Comparison of ENCODE assay signal across 9 mouse cellular contexts in genomic region chr4:104209081-104209480, GRCm38 (mm10).
DNase-seq lines count a peak whose midpoint lies in the region; ATAC-seq and TF ChIP-seq lines count a peak whose summit lies in the region.
"Had no signal": no experiment of that assay in that cellular context is flagged by ENCODE, and none has a peak within 500 bp of the region (broad histone marks: within the 10 kb centered on the region; RNA-seq: fewer than 3 reads in every experiment).

No protein-coding gene starts in this region.

- ATAC-seq in hindbrain, embryonic 12.5 days (ENCODE audit: low FRiP score): no peak

- no peak overlapping the region for H3K27ac ChIP-seq in hindbrain, embryonic 10.5 days
- H3K27ac ChIP-seq in hindbrain, embryonic 12.5 days: no peak overlapping the region
- H3K27ac ChIP-seq in testis, adult 2 months (ENCODE audit: control insufficient read depth, insufficient read depth, low read depth, low read length): no peak overlapping the region
- H3K27ac ChIP-seq: heart, embryonic 13.5 days had no signal

- H3K9me3 ChIP-seq in hindbrain, embryonic 10.5 days: 0 out of 2 replicates have a peak, but pooled peaks cover 5% of the 10 kb centered on the region
- H3K9me3 ChIP-seq in hindbrain, embryonic 12.5 days (replicated peaks): no peaks in the 10 kb centered on the region
- H3K9me3 ChIP-seq: heart, embryonic 13.5 days had no signal

- H3K4me3 ChIP-seq in hindbrain, embryonic 10.5 days: no peak overlapping the region
- no peak overlapping the region for H3K4me3 ChIP-seq in hindbrain, embryonic 12.5 days
- no peak overlapping the region for H3K4me3 ChIP-seq in testis, adult 2 months (ENCODE audit: control insufficient read depth, low read depth, low read length)
- H3K4me3 ChIP-seq: heart, embryonic 13.5 days had no signal

- H3K36me3 ChIP-seq in hindbrain, embryonic 10.5 days: no peaks in the 10 kb centered on the region
- H3K36me3 ChIP-seq in hindbrain, embryonic 12.5 days: no peaks in the 10 kb centered on the region
- no peaks in the 10 kb centered on the region for H3K36me3 ChIP-seq in testis, adult 2 months (ENCODE audit: control insufficient read depth, insufficient read depth, low read length)
- H3K36me3 ChIP-seq: heart, embryonic 13.5 days had no signal

- TF ChIP-seq CTCF in testis, adult 2 months (IDR thresholded peaks at IDR 0.05; ENCODE audit: control insufficient read depth, insufficient read depth, insufficient replicate concordance, low read depth, low read length): peak; percentile 44; the same call in 1 of the 2 replicates

- peak; percentile 54 for DNase-seq in hindbrain, embryonic 10.5 days (ENCODE audit: low spot score)
- DNase-seq in urinary bladder, postnatal 25 days (ENCODE audit: low spot score): peak; percentile 38
- no peak for DNase-seq in urinary bladder, adult 2 months (ENCODE audit: low spot score)
- DNase-seq in kidney, postnatal 36 days: peak; percentile 9 to 70
- no peak for DNase-seq in urinary bladder, postnatal 10 days (ENCODE audit: low spot score)
- DNase-seq in thymus, postnatal 36 days: no peak

- no peak overlapping the region for H3K4me2 ChIP-seq in hindbrain, embryonic 12.5 days (replicated peaks)
- H3K4me2 ChIP-seq: heart, embryonic 13.5 days had no signal

- 40% methylated on average over 2 of the region's 2 CpGs for WGBS in hindbrain, embryonic 10.5 days
- WGBS in hindbrain, embryonic 12.5 days: 25% methylated on average over 2 of the region's 2 CpGs

- no peak for TF ChIP-seq POLR2A in testis, adult 2 months (IDR thresholded peaks at IDR 0.05; ENCODE audit: control insufficient read depth, low read depth, low read length)

- H3K4me1 ChIP-seq in hindbrain, embryonic 10.5 days (replicated peaks): no peaks in the 10 kb centered on the region
- H3K4me1 ChIP-seq in hindbrain, embryonic 12.5 days: peaks cover 7% of the 10 kb centered on the region
- H3K4me1 ChIP-seq in testis, adult 2 months (ENCODE audit: control insufficient read depth, insufficient read depth, low read length): no peaks in the 10 kb centered on the region

- no peak overlapping the region for H3K9ac ChIP-seq in hindbrain, embryonic 12.5 days
- H3K9ac ChIP-seq: heart, embryonic 13.5 days had no signal

- H3K27me3 ChIP-seq in hindbrain, embryonic 10.5 days (ENCODE audit: insufficient read depth, poor library complexity, severe bottlenecking): no peaks in the 10 kb centered on the region
- H3K27me3 ChIP-seq in hindbrain, embryonic 12.5 days: no peaks in the 10 kb centered on the region
- no peaks in the 10 kb centered on the region for H3K27me3 ChIP-seq in testis, adult 2 months (ENCODE audit: control insufficient read depth, insufficient read depth, low read length)
- H3K27me3 ChIP-seq: heart, embryonic 13.5 days had no signal

Comparison
In these comparisons a context has a peak if more than half of its experiments do, and no peak if none do; other contexts are left out.
1. DNase-seq: peak in hindbrain, embryonic 10.5 days (single experiment), urinary bladder, postnatal 25 days (single experiment) and kidney, postnatal 36 days (2 of 2); none in urinary bladder, adult 2 months (single experiment), urinary bladder, postnatal 10 days (single experiment) and thymus, postnatal 36 days (0 of 2).